Mouse (Mus musculus): ENCODE data around the gene Zscan2.

DNA sequence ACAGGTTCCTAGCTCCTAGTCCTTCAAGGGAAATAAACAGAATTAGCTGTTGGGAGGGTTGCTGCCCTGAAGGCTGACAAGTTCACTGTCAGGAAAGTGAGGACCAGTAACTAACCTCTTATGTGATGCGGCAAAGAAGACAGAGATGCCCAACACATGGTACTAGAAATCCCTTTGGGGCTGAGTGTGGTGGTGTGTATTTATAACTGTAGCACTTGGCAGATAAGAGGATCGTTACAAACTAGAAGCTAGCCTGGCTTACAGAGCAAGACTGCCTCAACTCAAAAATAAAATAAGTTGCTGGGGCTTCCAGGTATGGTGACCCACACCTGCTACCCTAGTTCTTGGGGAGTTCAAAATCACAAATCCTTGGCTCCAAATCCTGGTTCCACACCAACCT is 11.5 kb upstream of the Zscan2 start:
- no peak for TF ChIP-seq CTCF (IDR thresholded peaks at IDR 0.05)
- no peak for TF ChIP-seq EP300 (IDR thresholded peaks at IDR 0.05)

All from lung, postnatal 0 days (tissue).